Mouse (Mus musculus) spleen, embryonic (tissue): Measurements from ENCODE around the gene Ripply3.
"Not testable (repeated sequence)": the region's sequence is repeated elsewhere in the genome, so short reads cannot be mapped to it uniquely, and the experiment has no call there.

Experiments
- CTCF ChIA-PET: fragments of 350-600 bp; sonication (Branson Sonifier 250); formaldehyde crosslinking; loops from one replicate; lab custom pipeline; 2022; lab: Charles Lee

Ripply3 gene

DNA sequence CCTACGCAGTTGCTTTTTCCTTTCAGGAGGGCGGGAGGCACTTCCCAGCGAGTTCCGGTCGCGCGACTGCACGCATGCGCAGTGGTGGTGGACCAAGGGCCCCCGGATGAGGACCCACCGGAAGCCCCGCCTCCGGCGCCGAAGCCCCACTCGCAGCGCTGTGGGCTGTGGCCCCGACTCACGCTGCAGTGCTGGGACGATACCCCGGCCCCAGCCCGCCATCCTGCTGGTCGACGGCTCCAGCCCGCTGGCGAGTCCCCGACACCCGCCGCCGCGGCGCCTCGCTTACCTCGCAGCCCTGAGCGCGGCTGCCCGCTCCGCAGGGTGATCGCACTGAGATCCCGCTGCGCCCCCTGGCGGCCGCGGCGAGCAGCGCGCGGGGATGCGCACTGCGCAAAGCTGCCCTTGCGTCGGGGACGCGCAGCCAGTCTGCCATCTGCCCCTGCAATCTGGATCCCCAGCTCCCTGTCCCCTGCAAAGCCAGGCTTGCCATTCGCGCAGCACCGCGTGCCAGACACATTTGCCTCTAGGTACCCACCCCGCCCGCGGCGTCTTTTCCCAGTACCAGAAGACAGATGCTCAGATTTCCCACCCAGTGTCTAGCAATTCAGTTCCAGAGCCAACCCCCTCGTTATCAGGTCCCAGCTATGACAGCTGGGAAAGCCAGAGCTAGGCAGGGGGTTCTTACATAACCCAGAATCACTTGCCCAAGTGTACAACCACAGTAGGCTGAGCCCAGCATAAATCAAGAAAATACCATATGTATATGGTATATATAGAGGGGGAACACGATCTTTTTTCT is 14.8 kb upstream of the Ripply3 start, which contains the start of gene Hlcs:
TSS of gene Hlcs (minus strand) at position 343 of the 802 bp plus-strand sequence.
- CTCF ChIA-PET = interaction anchor here (1.3 kb wide), 1 partner anchor 22 kb away, joined by 6 read pairs; no protein-coding TSS in a partner anchor

DNA sequence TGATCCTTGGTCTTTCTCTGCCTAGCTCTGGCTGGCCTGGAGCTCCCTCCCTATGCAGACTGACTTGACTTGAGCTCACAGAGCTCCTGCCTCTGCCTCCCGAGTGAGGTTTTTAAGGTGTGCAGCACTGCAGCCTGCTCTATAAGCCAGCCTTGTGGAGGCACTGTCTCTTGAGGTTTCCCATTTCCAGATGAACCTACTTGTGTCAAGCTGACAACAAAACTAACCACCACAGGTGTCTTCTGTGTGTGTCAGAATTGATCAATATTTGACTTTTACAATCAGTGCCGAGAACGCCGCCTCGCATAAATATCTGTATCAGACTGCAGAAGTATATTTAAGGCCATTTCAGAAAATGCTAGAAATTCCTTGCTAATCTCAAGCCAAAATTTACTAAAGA is 13.6 kb upstream of the Ripply3 start:
- CTCF ChIA-PET = no interaction called here

DNA sequence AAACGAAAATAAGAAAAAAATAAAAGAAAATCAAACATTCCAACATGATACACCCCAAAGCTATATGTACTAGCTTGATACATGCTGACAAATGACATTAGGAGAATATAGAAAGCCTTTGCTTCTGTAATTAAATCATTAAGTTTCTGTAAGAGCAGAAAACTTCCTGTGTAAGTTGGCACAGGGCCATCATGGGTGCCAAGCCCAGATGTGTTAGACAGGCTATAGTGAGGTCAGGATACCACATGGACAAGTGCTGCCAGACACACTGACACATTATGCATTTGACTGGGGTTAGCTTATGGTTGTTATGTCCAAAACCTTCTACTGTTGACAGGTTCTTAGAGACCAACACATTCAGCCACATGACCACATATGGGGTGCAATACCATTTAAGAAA is 13.0 kb upstream of the Ripply3 start:
- CTCF ChIA-PET = no interaction called here

DNA sequence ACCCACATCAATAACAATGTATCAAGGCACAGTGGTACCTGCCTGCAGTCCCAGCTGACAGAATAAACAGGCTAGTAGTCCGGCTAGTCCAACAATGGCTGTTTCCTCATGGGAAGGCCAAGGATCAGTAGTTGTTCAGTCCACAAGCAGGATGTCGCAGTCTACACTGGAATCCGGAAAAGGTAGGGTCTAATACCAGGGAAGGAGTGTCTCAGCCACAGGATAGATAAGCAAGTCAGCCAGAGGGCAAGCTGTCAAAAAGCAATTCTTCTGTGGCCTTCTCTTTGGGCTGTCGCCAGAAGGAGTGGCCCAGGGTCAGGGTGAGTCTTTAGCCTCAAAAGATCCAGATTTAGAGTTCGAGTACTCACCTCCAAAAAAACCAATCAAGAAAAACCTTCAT is 10.5 kb upstream of the Ripply3 start:
- CTCF ChIA-PET = no interaction called here

DNA sequence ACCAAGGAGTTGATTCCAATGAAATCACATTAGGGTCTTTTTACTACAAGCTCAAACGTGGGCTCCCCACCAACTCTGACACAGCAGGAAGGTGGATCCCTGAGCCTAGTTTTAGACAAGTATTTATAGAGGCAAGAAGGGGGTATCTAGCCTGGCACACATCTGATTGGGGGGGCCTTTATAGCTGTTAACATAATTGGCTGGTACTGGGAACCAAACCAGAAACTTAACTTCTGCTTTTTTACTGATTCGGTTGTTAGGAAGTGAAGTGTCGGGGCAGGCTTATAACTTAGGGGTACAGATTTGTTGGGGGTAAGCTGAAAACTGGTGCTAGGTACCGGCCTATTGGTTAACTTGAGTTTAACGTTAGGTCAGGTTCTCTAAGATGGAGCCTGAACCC is 8.0 kb upstream of the Ripply3 start:
- CTCF ChIA-PET = no interaction called here

DNA sequence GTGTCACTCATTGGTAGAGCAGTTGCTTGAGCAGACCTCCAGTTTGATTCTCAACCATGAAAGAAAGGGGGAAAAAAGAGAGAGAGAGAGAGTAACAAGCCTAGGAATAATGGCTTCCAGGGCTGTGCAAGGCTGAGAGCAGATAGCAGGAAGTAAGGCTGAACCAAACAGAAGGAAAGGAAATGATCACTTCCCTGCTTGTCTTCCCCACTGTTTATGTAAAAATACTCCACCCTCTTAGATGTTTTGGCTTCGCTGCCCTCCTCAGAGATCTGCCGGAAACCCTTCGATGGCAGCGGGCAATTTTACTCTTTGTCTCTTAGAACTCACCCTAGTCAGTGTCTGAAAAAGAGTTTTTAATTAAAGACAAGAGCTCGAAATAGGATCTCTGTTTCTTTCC is 4.5 kb upstream of the Ripply3 start:
- CTCF ChIA-PET = no interaction called here

DNA sequence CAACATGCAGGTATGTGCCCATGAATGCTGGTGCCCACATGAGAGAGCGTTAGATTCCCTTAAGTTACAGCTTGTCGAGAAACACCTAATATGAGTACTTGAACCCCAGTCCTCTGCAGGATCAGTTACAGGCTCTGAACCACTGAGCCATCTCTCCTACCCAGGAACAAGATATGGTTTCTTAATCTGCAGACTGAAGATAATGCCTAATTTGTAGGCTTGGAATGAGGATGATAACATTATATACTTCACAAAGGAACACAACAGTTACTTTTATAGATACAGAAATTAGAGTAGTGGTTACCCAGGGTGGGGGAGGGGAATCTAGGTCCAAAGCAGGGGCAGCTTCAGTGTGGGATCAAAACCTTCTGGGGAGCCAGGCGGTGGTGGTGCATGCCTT is 2.2 kb upstream of the Ripply3 start:
- CTCF ChIA-PET = no interaction called here

DNA sequence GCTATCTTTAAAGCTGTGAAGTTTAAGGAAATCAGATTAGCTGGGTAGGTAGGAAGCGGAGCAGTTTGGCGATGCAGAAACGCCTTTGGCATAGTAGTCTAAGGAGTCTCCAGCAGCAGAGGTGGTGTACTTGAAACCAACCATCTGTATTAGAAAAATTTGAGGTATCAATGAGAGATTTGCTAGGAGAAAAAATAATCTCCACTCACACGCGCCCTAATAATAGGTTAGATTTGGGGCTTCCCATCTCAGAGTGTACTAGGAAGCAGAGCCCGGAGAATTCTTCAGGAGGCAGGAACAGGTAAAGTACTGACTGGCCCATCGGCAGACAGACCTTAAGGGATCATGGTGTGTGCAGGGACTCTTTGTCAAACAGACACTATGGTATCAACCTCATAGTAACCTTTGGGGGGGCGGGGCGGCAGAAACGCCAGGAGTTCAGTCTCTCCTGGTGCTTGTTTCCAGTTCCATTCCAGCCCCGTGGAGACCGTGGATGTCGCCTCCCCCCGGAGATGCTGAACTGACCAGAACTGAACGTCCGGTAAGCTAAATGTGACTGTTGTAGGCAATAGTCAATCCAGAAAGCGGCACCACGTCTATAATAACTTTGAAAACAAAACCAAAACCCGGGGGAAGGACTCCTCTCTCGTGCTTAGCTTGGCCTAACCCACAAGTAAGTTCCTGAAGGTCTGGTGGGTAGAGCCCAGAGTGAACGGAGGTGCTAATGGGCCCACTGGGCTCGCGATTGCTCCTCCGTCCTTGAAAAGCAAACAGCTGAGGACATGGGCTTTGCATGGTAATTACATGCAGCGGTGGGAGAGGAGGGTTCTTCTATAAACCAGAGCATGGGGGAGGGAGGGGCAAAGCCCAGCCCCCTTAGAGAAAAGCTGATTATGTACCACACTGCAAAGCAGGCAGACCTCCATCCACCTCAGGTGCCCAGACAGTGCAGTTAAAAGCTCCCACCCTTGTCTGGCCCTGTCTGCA is 954 bp downstream of the Ripply3 start:
- CTCF ChIA-PET = interaction anchor here (0.8 to 1.3 kb wide), 2 partner anchors 25 to 112 kb away, joined by 3 to 4 read pairs; no protein-coding TSS in a partner anchor

DNA sequence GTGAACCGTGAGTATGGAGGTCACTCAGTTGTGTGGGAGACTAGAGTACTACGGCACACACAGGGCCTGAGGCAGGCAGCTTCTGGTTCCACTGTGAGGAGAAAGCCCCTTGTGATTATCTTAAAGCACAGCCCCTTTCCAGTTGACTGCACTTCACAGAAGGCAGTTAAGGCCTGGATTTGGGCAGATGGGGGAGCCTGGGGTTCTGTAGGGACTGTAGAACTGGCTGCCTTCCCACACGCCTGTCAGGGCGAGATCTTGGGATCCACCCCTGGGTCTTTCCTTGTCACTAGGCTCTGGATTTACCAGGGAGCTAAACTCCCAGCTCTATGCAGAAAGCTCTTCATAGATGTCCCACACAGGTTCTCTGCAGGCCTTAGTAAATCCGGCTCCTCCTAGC is 2.2 kb downstream of the Ripply3 start:
- CTCF ChIA-PET = interaction anchor here (0.5 to 1.3 kb wide), 4 partner anchors 24 to 1295 kb away, joined by 3 to 18 read pairs (median 6); no protein-coding TSS in a partner anchor

DNA sequence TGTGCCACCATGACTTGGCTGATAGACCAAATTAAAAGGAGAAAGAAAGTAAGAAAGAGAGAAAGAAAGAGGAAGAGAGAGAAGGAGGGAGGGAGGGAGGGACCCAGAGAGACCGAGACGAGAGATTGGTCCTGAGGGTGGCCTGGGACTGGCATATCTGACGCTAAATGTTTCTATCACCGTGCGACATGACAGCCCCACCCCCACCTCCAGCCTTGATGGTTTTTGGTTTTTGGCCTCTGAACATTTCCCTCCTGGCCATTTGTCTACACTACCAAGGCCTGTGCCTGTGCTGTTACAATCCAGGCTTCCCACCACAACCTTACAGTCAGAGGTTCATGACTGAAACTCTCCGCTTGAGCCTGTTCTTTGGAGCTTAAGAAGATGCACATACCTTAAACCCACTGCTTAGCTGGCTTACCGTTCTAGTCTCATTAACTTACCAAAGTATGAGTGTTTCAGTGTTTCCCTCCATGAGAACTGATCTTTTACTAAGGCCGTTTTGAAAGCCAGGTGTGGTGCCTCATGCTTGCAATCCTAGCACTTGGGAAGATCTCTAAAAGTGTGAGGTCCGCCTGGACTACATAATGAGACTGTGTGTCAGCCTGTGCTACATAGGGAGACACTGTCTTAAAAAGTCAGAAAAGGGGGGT is 3.1 kb downstream of the Ripply3 start:
- CTCF ChIA-PET = interaction anchor here (0.7 kb wide), 1 partner anchor 13 kb away, joined by 4 read pairs; no protein-coding TSS in a partner anchor

DNA sequence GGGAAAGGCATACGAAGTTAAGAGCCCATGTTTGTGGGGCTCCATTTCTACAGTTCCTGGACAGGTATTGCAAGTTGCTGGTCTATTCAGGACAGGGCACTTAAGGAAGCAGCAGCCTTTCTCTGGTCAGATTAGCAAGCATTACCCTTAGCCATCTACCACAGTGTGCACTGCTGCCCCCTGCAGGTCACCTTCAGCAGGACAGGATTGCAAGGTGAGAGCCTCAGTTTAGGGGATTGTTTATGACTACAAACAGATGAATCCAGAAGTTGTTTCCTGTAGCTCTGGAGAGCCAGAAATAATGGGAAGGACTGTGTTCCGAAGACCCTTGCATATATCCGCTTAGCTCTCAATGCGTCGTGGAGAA is 3.6 kb downstream of the Ripply3 start:
- CTCF ChIA-PET = interaction anchor here (0.7 kb wide), 1 partner anchor 12 kb away, joined by 4 read pairs; no protein-coding TSS in a partner anchor

DNA sequence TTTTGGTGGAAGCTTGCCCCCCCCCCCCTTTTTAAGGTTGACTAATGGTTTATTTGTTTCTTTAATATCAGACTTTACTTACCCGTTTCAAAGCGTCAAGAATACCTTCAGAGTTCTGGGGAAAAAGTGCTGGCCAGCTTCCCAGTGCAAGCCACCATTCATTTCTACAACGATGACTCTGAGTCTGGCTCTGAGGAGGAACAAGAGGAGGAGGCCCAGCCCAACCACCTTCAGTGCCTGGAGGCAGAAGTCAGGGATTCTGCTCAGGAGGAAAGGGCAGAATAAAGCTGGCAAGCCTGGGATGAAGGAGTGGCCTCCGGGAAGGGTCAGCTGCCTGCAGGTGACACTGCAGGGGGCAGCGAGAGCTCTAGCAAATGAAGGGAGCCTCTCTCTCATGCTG is 7.4 kb downstream of the Ripply3 start:
- CTCF ChIA-PET = interaction anchor here (0.5 kb wide), 1 partner anchor 10 kb away, joined by 4 read pairs; no protein-coding TSS in a partner anchor

DNA sequence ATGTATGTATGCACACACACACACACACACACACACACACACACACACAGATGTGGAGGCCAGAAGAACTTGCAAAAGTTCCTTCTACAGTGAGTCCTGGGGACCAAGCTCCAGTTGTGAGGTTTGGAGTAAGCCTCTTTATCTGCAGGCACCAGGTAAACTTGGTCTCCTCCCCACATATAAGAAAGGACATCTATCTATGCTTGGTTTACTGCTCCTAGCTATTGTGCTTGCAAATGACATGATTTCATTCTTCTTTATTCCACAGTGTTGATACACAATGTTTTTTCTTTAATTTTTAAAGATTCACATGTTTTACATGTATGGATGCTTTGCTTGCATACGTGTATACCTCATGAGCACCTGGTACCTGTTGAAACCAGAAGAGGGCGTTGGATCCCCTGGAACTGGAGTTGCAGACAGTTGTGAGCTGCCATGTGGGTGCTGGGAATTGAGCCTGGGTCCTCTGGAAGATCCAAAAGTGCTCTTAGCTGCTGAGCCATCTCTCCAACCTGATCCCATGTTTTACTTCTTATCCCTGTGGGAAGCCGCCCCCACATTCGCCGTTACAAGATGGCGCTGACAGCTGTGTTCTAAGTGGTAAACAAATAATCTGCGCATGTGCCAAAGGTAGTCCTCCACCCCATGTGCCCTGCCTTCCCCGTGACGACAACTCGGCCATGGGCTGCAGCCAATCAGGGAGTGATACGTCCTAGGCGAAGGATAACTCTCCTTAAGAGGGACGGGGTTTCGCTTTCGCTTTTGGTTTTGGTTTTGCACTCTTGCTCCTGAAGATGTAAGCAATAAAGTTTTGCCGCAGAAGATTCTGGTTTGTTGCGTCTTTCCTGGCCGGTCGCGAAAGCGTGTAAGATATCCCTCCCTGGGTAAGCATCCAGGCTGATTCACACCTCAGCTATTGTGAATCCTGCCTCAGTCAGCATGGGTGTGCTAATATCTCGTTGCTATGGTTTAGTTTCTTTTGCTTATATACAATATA is 11.2 kb downstream of the Ripply3 start:
- CTCF ChIA-PET = not testable (repeated sequence)

DNA sequence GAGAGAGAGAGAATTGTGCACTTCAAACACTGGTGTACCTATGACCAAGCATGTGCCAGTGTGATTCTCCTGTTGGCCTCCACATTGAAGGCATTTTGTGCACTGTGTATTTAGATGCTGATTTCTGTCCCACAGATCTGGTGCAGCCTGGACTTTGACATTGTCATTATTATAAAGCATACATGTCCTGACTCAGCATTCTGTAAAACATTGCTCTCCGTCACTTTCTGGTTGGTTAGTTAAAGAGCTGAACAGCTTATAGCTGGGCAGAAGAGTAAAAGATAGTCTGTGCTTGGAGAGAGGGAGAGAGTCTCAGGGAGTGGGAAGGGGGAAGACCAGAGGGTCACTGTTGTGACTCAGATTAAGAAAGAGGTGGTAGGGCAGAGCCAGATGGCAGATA is 17.5 kb downstream of the Ripply3 start:
- CTCF ChIA-PET = no interaction called here

DNA sequence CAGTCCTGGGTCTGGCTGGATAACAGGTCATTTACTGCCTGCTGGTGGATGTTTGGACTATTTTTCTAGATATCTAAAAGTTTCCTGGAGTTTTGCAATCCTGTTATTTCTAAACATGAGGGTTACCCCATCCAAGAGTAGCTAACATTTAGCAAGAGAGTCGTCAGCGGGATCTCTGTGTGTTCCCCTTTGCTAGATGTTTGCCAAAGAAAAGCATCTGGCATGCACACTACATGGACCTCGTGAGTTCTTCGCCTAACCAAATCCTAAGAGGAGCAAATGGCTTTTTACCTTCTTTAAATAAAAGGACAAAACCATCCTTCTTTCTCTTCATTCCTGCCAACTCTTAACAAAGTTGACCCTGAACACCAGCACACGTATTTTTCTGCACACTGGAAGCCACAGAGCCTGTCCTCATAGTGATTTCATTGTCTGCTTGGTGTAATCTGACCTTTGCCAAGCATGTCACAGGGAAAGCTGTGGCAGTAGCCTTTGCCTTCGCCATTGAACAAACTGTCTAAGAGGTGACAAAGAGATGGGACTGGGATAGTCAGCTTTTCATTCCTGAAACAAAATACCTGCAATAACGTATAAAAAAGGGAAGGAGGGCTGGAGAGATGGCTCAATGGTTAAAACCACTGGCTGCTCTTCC is 19.0 kb downstream of the Ripply3 start:
- CTCF ChIA-PET = no interaction called here

DNA sequence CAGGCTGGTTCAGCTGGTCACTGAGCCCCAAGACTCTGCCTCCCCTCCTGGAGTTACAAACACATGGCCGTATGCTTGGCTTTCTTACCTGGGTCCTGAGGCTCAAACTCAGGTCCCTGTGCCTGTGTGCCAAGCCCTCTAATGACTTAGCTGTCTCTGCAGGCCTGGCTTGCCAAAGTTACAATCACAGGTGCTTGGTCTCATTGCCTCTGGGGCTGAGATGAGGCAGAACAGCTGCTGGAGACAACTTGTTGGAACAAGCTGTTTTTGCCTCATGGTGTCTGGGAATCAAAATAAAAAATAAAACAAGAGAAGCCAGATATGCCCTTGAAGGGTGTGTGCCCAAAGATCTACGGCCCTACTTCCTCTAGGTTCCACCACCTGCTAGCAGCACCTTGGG is 20.6 kb downstream of the Ripply3 start:
- CTCF ChIA-PET = no interaction called here

DNA sequence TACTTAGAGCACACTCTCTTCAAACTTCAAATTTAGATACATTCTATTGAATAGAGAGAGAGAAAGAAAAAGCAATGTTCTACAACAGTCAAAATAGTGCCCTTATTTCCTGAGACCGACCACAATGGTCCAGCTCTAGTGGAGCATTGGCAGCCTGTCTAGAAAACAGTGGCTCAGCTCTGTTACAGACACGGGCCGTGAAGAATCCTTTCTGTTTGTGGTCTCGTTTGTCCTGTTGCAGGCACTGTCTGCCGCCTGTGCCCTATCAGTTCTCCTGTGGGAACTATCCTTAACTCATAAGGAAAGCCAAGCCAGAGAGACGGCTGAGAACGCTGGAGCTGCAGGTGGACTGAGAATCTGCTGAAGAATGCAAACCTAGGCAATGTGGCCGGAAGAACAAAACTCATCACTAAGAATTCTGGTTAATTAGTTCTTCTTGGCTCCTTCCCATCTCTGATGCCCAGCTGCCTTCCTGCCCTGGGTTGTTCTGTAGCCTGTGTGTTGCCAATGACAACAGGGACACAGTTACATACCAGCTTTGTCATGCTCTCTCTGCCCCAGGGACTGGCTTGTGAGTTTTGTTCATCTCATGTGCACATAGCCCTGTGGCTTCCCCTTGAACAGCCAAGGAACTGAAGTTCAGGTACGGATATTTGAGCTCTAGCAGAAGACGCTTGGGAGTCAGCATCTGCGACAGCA is 21.5 kb downstream of the Ripply3 start:
- CTCF ChIA-PET = no interaction called here

DNA sequence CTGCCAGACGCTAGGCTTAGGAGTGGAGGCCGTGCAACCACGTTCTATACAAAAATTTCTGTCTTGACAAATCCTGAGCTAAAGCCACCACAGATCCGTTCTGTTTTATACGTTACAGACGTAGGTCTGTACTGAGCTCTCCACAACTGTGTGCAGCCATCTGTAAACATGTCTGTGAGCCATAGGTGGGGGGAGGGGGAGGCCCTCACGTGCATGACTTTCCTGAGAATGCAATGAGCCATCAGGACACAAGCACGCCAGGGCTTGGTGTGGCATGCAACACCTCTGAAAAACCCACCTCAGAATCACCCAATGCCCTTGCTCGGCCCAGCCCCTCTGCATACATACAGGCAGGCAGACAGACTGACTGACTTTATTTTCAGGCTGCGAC is 22.1 kb downstream of the Ripply3 start:
- CTCF ChIA-PET = no interaction called here

DNA sequence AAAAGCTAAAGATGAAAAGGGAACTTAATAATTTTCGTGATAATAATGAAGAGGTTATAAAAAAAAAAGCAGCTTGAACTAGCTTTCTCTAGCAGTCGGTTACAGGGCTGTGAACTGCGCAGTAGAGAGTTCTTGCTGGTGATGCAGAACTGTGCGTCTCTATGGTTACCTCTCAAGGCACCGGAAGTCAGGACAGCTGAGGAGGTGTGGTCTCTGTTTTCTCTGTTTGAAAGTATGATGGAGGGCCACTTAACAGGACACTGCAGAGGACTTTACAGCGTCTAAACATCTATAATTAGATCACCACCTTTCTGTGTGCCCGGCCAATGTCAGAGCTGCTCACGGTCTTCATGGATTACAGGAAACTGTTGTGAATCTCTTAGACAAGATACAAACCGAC is 26.2 kb downstream of the Ripply3 start:
- CTCF ChIA-PET = interaction anchor here (0.6 to 0.9 kb wide), 2 partner anchors 24 to 164 kb away, joined by 4 to 11 read pairs; no protein-coding TSS in a partner anchor
